Mouse (Mus musculus) R1 (cell line): ENCODE results near the gene Zfp275.
A peak's percentile ranks its signal among the peaks of the same experiment; 100 is the strongest.
"Not testable (repeated sequence)": the region's sequence is repeated elsewhere in the genome, so short reads cannot be mapped to it uniquely, and the experiment has no call there.

Experiments used
- DNase-seq: peaks from one replicate; pipeline ENCODE4 v3.0.0-alpha.2; 2018; ENCODE audit warnings: low read depth, low spot score

Gene Zfp275

DNA sequence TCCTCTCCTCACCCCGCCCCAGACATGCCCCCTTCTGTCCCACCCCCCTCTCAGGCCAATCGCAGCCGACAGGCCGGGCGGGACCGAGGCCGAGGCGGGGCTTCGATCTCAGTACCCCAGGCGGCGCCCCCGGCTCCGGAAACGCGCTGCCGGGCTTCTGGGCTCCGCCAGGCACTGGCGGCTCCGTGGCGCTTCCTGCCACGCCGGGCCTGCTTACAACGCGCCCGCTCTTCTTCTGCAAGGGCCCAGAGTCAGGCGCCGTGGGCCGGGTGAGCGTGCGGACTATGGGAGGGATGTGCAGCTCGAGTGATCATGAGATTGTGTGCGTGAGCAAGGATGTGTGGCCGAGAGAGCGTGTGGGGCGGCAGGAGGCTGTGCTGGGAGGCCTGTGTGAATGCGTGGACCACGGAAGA lies at the start of gene Zfp275:
Gene Zfp275, plus strand, starts transcription at position 139 of the 413 bp plus-strand sequence.
- peak; percentile 79 for DNase-seq

DNA sequence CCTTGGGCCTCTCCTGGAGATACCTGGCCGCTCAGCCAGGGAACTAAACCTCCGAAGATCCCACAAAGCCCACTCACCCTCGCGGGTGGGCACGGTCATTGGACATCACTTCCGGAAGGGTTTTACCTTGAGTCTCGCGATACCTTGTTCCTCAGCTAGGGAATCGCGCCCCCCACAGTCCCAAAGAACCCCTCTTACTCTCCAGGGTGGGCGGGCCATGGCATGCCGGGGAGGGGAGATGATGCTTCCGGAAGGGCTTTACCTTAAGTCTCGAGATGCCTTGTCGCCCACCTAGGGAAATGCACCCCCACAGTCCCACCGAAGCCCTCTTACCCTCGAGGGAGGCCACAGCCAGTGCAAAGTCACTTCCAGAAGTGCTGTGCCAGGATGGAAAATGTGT lies 49.5 kb upstream of the Zfp275 start, which contains the start of the genes Xlr5a and Xlr5c:
Gene Xlr5a, minus strand, starts transcription at position 101 of the 400 bp plus-strand sequence.
Gene Xlr5c, minus strand, starts transcription at position 101 of the 400 bp plus-strand sequence.
- DNase-seq, result not testable (repeated sequence)

DNA sequence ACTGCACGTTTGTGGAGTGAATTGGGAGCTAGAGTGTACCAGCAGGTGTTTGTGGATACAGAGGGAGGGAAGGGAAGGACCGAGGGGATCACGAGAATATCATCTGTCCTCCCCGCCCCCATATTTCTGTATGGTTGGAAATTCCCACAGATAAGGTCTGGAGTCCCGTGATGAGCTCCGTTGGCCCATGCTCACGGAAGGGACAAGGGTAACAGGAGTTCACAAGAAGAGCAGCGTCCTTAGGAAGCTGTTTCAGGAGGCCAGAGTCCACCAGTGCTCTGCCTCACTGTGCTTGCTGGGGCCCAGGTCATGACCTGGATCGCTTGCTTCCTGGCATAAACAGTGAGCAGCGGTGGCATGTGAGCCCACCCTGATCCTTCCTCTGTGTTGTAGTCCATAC lies 46.7 kb upstream of the Zfp275 start:
- not testable (repeated sequence) for DNase-seq

DNA sequence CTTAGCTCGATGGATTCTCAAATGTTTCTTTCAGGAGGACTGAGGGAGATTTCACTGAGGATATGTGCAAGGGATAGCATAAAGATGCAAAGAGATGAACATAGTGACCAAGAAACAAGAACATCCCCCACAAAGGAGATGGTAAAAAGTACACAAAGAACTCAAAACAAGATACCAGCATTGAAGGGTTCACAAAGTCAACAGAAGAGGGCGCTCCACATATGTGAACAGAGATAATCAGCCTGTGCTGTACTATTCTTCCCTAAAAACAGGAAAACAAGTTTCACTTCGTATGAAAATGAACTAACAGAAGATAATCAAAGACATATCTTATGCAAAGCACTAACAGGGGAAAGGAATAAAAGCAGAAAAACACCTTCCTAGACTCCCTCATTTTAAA lies 29.9 kb upstream of the Zfp275 start:
- DNase-seq, result peak; percentile 39

DNA sequence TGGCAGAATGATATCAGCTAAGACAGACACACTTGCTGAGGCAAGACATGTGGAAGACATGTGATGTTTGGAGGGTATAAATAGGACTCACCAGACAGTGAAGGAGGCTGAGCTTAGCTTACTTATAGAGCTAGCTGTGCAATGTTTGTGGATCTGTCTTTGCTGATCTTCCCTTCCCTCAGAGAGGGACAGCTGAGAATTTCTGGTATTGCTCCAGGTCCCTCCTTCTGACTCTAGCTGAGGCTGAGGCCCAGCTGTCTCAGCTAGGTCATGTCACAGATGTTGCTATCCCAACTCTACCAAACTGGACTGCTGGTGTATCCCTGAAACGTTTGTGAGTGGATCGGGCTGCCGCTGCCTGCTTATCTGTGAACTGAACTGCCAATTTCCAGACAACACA lies 21.4 kb upstream of the Zfp275 start:
- DNase-seq, result no peak

DNA sequence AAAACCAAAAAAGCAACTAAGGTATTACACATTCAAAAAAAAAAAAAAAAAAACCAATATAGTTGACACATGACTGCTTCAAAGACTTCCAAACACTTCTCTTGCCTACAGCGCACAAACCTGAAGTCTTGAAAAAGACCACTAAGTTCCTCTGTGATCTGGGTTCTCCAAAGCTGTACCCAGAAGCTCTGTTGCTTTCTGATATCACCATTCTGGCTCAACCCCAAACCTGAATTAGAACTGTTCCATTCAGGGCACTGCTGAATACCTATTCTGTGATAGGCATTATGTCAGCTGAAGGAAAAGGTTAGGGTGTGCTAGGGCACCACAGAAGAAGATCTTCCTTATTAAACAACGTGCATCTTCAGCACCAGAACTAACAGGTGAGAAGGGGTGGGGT lies 15.2 kb upstream of the Zfp275 start:
- DNase-seq, result no peak

DNA sequence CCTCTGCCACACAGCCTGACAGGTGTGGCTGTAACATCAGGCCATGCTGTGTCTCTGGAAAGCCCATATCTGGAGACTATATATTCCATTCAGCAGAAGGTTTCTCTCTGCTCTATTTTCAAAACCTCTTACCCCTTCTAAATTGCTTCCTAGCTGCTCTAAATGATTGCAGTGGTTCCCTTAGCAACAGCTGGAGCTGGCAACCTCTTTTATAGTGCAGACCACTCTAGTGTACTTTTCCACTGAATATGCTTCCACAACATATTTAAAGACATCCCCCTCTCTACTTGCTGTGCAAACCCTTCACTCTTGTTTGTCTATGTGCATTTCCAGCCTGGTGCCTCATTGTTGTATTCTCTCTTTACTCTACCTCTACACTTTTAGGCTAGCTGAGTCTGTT lies 8.9 kb upstream of the Zfp275 start:
- DNase-seq, result no peak

DNA sequence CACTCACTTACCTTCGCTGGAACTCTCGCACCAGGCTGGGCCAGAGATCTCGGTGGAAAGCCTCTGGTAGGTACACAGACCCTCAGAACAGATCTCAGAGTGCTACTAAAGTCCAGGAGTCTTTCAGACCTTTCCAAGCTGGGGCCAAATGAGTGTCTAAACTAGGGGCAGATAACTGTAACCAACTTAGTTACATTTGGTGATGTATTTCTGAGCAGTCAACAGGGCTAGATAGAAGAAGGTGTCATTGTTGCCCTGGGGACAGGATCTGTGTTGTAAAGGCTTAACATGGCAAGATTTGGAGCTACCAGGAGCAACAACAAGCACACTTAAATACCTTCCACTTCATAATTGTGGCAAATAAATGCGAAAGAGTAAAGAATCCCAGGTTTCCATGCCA lies 5.7 kb upstream of the Zfp275 start, which contains the start of gene Gm45015:
Gene Gm45015, minus strand, starts transcription at position 101 of the 400 bp plus-strand sequence.
- no peak for DNase-seq

DNA sequence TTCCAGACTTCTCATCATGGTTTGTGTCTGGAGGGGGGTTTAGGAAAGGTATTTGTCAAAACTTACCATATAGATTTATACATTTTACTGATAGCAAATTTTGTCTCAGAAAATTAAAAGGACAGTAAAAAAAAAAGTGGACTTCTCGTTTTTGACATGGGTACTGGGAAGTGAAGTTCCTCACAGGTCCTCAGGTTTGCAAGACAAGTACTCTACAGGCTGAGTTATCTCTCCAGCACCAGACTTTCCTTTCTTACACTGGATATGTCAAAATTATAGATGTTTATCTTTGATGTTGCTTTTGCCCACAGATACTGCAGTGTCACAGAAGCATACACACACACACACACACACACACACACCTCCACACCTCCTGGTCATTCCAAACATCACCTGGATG lies 948 bp upstream of the Zfp275 start:
- DNase-seq, result no peak

DNA sequence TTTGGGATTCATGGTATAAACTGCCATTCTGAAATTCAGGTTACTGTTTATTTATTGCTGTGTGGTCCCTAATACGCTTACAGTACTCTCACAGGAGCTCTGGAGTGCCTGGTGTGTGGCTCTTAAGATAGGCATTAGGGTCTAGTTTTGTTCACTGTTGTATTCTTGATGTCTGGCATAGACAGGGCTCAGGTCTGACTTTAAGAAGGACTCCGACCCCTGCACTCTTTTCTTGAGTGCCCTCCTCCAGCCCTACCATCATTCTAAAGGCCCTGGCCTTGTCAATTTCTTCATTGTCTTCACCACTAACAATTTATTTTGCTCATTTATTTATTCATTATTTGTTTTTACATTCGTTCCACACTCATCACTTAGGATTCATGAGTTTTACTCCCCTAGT lies 353 bp upstream of the Zfp275 start:
- no peak for DNase-seq

DNA sequence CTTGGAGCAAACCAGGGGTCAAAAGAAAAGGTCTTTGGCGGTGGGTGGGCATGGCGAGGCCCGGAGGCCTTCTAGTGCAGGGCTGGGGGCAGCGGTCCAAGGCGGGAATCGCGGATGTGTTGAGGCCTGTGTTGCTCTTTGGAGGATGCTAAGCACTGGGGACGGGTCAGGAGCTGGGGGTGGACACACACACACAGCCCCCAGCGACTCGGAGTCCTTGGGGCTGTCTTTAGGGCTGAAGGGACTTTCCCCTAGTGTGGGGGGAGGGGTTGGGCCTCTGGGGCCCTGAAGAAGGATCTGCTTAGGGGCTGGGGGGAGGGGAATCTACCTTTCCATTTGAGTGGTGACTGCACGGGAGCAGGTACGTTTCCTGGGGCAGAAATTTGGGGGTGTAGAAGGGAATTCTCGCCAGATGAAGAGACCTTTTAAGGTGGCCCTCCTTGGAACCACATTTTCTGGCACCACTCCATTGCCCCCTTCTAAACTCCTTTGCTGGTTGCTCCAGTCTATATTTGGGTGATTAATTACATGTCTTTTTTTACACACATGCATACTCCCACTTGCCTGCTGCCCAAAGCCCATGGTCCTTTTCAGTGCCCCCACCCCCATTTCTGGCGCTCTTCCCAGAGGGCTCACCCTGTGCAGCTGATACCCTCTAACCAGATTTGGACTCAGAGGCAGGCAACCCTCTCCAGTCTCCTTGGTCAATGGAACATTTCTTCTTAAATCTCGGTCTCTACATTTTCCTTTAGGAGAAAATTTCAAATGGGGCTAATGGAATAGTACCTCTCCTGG lies 717 bp downstream of the Zfp275 start:
- peak; percentile 30 for DNase-seq

DNA sequence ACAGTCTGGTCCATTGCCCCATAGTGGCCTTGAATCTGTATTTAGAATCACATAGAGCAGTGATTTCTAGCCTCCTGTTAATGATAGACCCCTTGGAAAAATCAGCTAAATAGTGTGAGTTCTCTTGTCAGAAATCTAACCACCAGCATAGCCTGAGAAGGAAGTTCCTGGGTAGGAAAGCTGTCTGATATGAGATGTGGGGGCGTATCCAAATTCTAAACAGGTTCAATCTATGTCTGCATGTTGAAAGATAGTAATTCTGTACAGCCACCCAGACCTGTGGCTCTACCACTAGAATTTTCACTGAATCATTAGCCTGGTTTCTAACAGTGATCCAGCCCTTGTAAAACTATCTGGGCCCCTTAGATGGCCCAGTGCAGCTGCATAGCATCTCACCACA lies 1.4 kb downstream of the Zfp275 start:
- no peak for DNase-seq

DNA sequence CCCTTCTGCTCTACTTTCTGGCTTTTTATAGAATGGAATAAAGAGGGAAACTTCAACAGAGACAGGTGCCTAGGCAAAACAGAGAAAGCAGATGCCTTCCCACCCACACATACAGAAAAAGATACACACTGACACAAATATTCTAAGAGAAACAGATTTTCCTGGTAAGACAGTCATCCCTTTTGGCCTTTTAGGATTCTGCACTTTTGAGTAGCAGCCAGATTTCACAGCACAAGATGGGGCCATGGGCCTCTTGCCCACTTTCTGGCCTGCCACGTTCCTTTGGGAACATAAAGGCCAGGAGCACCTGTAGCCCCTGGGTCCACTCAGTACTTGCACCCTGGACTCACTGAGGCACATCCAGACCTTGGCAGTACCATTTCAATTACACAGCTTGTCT lies 1.9 kb downstream of the Zfp275 start:
- DNase-seq, result no peak

DNA sequence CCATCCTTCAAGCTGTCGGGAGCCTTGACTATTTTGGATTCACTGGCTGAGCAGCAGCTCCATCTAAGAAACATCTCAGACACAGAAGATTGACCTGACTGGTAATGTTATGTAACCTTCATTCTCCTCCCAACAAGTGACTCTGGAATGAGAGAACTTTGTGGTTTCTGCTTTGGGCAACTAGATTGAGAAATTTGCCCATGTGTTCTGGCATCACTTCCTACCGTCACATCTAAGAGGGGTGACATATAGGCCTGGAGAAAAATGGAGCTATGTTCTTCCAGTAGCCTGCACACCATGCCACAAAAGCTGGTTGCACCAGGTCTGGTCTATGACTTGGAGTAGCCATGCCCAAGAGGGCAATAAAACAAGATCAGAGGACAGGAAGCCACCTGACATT lies 13.7 kb downstream of the Zfp275 start:
- no peak for DNase-seq

DNA sequence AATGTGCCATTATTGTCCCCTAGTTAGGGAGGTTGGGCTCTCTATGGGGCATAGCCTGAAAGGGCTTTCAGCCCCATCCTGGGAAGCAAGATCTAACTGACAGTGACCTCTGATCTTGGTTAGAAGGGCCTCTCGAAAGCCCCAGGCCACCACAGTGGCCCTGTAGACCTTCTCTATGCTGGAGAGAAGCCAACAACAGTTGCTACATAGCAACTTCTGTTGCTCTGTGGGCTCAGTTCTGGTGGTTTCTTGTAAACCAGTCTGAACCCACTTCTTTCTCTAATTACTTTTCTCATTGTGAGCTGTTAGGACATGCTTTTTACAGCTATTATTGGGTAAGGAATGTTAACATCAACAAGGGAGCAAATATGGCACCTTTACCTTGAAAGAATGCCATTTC lies 14.3 kb downstream of the Zfp275 start:
- DNase-seq, result no peak

DNA sequence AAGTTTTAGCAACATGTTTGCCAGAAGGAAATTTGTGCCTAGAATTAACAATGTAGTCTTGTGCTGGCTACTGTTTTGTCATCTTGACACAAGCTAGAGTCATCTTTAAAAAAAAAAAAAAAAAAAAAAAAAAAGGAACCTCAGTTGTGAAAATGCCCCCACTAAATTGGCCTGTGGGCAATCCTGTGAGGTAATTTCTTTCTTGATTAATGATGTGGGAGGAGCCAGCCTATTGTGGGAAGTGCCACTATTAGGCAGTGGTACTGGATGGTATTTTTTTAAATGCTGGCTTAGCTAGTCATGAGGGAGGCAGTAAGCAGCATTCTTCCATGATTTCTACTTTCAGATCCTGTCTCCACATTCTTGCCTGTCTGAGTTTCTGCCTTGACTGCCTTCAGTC lies 20.9 kb downstream of the Zfp275 start:
- no peak for DNase-seq

DNA sequence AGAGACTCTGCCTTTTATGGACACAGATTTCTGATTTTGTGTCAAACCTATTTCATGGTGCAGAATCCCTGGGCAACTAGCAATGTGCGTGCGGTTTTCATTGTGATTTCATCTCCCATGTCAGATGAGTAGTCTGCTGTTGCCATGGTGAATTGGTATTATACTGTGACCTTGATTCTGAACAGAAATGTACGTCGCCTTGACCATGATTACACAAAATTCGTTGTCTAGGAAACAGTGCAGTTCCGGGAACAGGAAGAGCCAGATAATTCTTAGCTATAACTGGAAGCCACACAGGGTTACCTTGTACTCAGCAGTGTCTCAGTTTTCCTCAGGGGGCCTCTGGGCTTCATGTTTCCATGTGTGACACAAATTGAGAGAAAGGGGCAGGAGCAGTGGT lies 42.0 kb downstream of the Zfp275 start:
- peak; percentile 3 for DNase-seq

DNA sequence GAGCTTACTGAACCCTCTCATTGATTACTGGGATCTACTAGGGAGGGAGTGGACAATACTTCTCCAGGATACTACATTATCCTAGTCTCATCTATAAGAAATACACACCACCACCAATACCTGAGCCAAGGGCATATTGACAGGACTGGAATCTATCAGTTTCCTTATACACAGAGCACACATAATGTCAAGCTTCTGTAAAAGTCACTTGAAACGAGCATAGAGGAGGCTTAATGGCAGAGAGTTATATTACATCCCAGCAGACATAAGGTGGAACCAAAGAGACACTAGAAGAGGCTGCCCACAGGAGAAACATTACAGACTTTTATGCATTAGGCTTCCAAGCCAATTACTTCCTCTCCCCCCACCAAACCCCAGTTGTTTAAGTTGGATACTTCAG lies 42.5 kb downstream of the Zfp275 start:
- DNase-seq, result no peak

DNA sequence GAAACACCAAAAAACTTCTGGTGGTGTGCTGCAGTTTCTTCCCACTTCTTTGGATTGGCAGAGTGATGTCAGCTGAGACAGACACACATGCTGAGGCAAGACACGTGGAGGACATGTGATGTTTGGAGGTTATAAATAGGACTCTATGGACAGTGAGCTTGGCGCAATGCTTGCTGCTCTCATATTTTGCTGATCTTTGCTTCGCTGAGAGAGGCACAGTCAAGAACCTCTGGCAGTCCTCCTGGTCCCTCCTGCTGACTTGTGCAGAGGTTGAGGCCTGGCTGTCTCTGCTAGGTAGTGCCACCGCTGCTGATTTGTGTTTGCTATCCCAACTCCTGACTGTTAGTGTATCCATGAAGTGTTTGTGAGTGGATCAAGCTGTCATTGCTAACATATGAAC lies 49.1 kb downstream of the Zfp275 start:
- no peak for DNase-seq

DNA sequence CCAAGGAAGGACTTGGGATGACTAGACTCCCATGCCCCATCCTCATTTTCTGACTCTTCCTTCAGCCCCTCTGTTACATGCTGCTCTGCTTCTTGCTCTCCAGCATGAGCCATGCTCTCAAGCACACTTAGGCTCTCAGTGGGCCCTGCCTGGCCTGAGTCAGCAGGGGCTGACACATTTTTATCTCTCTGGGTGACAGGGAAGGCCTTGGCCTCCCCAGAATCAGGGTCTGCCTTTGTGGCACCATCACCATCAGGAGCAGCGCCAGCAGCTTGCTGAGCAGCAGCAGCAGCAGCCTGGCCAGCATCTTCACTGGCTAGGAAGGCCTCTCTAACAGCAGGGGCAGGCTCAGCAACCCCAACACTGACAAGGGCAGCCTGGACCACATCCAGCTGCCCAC lies 54.0 kb downstream of the Zfp275 start:
- no peak for DNase-seq

DNA sequence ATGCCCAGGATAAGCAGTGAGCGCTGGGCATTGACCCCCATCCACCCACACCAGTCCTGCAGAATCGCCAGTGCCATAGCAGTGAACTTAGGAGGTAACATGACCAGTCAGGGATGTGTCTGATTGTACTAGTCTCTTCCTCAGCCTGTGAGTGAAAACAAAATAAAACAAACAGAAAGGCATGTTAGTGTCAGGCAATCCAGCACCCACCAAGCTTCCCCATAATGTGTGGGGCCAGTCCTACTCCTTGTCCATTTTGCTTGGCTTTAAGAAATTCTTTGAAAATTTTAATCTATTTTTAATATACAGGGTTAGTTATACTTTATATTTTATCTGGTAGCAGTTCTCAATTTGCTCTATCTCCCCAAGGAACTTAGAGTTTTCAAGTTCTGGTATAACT lies 56.2 kb downstream of the Zfp275 start, which contains the start of gene Gm18336:
Gene Gm18336, minus strand, starts transcription at position 101 of the 400 bp plus-strand sequence.
- DNase-seq, result not testable (repeated sequence)

DNA sequence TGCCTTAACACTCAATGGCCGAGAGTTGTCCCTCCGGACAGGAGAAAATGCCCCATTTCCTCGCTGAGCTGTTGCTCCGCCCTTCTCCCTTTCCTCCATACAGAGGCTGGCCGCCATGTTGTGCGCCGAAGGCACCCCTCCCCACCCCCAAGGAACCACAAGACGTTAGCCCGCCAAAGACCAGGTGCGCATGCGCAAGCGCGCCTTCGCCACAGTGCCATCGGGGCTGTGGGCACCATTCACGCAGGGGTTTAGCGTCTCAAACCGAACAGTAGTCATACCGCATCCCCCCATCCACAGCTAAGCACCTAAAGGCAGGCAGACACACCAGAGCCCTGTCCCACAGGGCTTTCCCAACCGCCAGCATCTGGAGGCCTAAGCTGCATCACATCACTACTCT lies 58.5 kb downstream of the Zfp275 start:
- DNase-seq, result peak; percentile 70

DNA sequence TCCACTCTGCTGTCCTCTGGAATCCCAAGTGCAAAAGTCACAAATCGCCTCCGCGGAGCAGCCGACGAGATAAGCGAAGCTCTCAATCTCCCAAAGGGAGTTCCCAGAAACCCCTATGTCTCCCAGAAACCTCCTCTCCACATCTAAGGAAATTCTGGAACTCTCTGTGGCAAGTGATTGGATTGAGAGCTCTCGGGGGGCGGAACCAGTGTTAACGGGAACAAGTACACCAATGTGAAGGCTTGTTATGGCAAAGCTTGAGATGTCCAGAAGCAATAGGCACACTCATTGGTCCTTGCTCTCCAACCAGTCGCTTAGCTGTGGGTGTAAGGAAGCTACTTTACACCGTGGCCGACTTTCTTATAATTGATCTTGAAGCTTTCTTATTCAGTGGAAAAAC lies 59.2 kb downstream of the Zfp275 start:
- DNase-seq, result peak; percentile 91
